Mouse (Mus musculus): ENCODE data around the gene Glt28d2.

Glt28d2 gene

DNA sequence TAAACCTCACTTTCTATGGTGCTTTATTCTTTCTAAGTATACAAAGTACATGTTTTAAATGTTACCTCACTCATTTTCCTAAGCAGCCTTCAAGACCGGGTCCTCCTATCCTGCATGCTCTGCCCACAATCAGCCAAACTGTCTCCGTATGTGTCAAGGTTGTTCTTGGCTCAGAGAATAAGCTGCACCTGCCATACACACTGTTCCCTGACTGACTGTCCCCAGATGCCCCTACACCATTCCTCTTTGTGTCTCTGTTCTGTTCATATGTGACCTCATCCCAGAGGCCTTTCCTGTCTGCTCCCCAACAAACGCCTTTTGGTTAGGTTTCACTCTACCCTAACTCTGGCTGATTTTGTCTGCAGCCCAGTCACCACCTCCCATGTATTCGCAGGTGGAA lies 60.0 kb downstream of the Glt28d2 start:
- DNase-seq (ENCODE audit: low read depth, low spot score), result no peak

DNA sequence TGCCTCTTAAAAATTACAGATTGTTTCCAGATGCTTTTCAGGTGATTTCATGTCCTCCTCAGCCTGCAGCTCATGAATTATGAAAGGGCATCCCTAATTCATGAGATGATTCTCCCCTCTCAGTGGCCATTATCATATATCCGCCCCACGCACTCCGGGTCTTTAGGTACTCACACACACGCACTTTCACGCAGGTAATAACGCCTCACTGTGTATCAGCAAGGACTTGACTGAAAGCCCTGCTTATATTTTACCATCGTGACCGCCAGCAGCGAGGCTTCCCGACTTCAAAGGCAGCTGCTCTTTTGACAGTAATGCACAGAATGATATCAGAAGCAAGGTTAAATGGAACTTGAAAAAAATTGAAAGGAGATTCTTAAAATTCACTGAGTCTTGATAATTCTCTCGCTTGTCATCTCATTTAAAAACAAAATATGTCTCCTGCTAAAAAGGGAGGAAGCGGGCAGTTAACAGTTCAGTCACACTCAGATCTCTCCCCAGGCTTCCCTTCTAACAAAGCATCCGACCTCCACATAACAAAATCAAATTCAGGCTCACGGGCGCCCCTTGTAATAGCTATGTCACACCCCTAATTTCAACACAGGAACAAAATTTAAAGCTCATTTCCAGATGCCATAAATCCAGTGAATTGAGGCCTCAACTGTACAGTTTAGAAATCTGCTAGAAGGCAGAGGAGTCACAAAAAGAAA lies 66.3 kb downstream of the Glt28d2 start:
- no peak for DNase-seq (ENCODE audit: low read depth, low spot score)
